Mouse (Mus musculus) CH12.LX (cell line): Measurements from ENCODE around the gene Endou. TPM values are rescaled to one million over a fixed set of nuclear protein-coding genes. Genes with fewer than 3 reads are reported as not detected.

Experiments used
- DNase-seq: peaks from one replicate; pipeline ENCODE4 v3.0.0-alpha.2; 2013; ENCODE audit errors: extremely low read depth
- H3K27ac ChIP-seq: 2 replicates; pipeline ENCODE4 v1.5.1; 2012; ENCODE audit warnings: low read depth, mild to moderate bottlenecking, control low read depth, moderate library complexity; ENCODE audit not compliant: insufficient read depth
- H3K27me3 ChIP-seq: replicated peaks from 2 replicates; pipeline ENCODE3; 2012; ENCODE audit warnings: inconsistent platforms
- H3K36me3 ChIP-seq, 2 experiments: replicated peaks in 1 of 2; 2 replicates each; pipeline versions ENCODE3 to v1.6.1; 2012; ENCODE audit warnings: inconsistent platforms in 1 of 2, low read length in 1 of 2, mild to moderate bottlenecking in 1 of 2, mixed read lengths in 1 of 2, moderate library complexity in 1 of 2; ENCODE audit not compliant: control insufficient read depth in 1 of 2, insufficient read depth in 1 of 2
- H3K4me1 ChIP-seq, 2 experiments: 2 replicates each; pipeline ENCODE4 v1.6.1; 2012; ENCODE audit warnings: inconsistent platforms in 1 of 2, moderate library complexity in 1 of 2; ENCODE audit not compliant: insufficient read depth in 2 of 2, control insufficient read depth in 1 of 2
- H3K4me2 ChIP-seq: 2 replicates; pipeline ENCODE4 v1.6.1; 2012; ENCODE audit warnings: low read depth, mild to moderate bottlenecking, control low read depth; ENCODE audit not compliant: poor library complexity, insufficient read depth, severe bottlenecking
- H3K4me3 ChIP-seq, 3 experiments: fragments of 150-350 bp in 1 of 3; sonication (generic) in 1 of 3; replicated peaks in 1 of 3; 2 replicates each; pipeline versions ENCODE3 to v1.5.1; 2011 to 2012; ENCODE audit warnings: low read depth in 2 of 3, low read length in 2 of 3, mild to moderate bottlenecking in 2 of 3, moderate library complexity in 2 of 3, control low read depth in 1 of 3, improper control_type of control experiment in 1 of 3, inconsistent platforms in 1 of 3, mixed read lengths in 1 of 3; ENCODE audit not compliant: poor library complexity in 1 of 3
- H3K79me2 ChIP-seq: replicated peaks from 2 replicates; pipeline ENCODE4 v1.6.1; 2012; ENCODE audit warnings: mild to moderate bottlenecking, moderate library complexity; ENCODE audit not compliant: control insufficient read depth, poor library complexity, insufficient read depth, severe bottlenecking; ENCODE audit errors: extremely low read depth
- H3K9ac ChIP-seq: 2 replicates; pipeline ENCODE4 v1.6.1; 2012; ENCODE audit warnings: low read depth, mild to moderate bottlenecking, control low read depth, moderate library complexity; ENCODE audit not compliant: insufficient read depth
- H3K9me3 ChIP-seq: replicated peaks from 2 replicates; pipeline ENCODE3; 2012; ENCODE audit warnings: low read length, inconsistent platforms, mixed read lengths
- BHLHE40 ChIP-seq: IDR thresholded peaks from 2 replicates; pipeline ENCODE4 v1.6.1; 2011; ENCODE audit warnings: mild to moderate bottlenecking, low read depth, low read length, improper control_type of control experiment
- E2F4 ChIP-seq: IDR thresholded peaks from 2 replicates; pipeline ENCODE4 v1.6.1; 2011; ENCODE audit warnings: low read depth, low read length, improper control_type of control experiment; ENCODE audit not compliant: insufficient replicate concordance
- EP300 ChIP-seq: IDR thresholded peaks from 2 replicates; pipeline ENCODE4 v1.6.1; 2011; ENCODE audit warnings: low read length, improper control_type of control experiment
- HCFC1 ChIP-seq: IDR thresholded peaks from 2 replicates; pipeline ENCODE4 v1.6.1; 2012; ENCODE audit warnings: low read depth, mild to moderate bottlenecking, inconsistent platforms, low read length, improper control_type of control experiment
- IRF4 ChIP-seq: IDR thresholded peaks from 2 replicates; pipeline ENCODE4 v1.6.1; 2014; ENCODE audit warnings: low read depth, mild to moderate bottlenecking, inconsistent platforms, low read length, improper control_type of control experiment
- JUN ChIP-seq: IDR thresholded peaks from 2 replicates; pipeline ENCODE4 v1.6.1; 2011; ENCODE audit warnings: low read depth, mild to moderate bottlenecking, low read length, improper control_type of control experiment, moderate library complexity; ENCODE audit not compliant: insufficient read depth
- JUND ChIP-seq: conservative IDR thresholded peaks from 2 replicates; pipeline ENCODE4 v1.6.1; 2011; ENCODE audit warnings: low read depth, low read length, improper control_type of control experiment
- KAT2A ChIP-seq: IDR thresholded peaks from 2 replicates; pipeline ENCODE4 v1.6.1; 2012; ENCODE audit warnings: low read length, improper control_type of control experiment, inconsistent platforms; ENCODE audit not compliant: insufficient replicate concordance
- MAFK ChIP-seq: IDR thresholded peaks from 2 replicates; pipeline ENCODE4 v1.6.1; 2011; ENCODE audit warnings: low read length, improper control_type of control experiment; ENCODE audit not compliant: insufficient replicate concordance
- MAX ChIP-seq: IDR thresholded peaks from 2 replicates; pipeline ENCODE4 v1.6.1; 2011; ENCODE audit warnings: low read length, improper control_type of control experiment
- MEF2A ChIP-seq: IDR thresholded peaks from 2 replicates; pipeline ENCODE4 v1.6.1; 2014; ENCODE audit warnings: low read depth, mild to moderate bottlenecking, inconsistent platforms, low read length, improper control_type of control experiment, borderline replicate concordance
- NELFE ChIP-seq: IDR thresholded peaks from 2 replicates; pipeline ENCODE4 v1.6.1; 2011; ENCODE audit warnings: low read depth, low read length, improper control_type of control experiment
- NRF1 ChIP-seq: IDR thresholded peaks from 2 replicates; pipeline ENCODE4 v1.6.1; 2014; ENCODE audit warnings: low read depth, mild to moderate bottlenecking, inconsistent platforms, low read length, improper control_type of control experiment, moderate library complexity
- PAX5 ChIP-seq: IDR thresholded peaks from 2 replicates; pipeline ENCODE4 v1.6.1; 2012; ENCODE audit warnings: low read length, inconsistent platforms, mixed read lengths
- POLR2A ChIP-seq: IDR thresholded peaks from 2 replicates; pipeline ENCODE4 v1.6.1; 2011; ENCODE audit warnings: low read depth, mild to moderate bottlenecking, improper control_type of control experiment, low read length
- SIN3A ChIP-seq: IDR thresholded peaks from 2 replicates; pipeline ENCODE4 v1.6.1; 2012; ENCODE audit warnings: low read length, improper control_type of control experiment, inconsistent platforms
- SMC3 ChIP-seq: IDR thresholded peaks from 2 replicates; pipeline ENCODE4 v1.6.1; 2011; ENCODE audit warnings: low read depth, low read length, improper control_type of control experiment
- TBP ChIP-seq: conservative IDR thresholded peaks from 2 replicates; pipeline ENCODE4 v1.6.1; 2011; ENCODE audit warnings: low read depth, low read length, improper control_type of control experiment
- TCF12 ChIP-seq: IDR thresholded peaks from 2 replicates; pipeline ENCODE4 v1.6.1; 2014; ENCODE audit warnings: low read depth, mild to moderate bottlenecking, inconsistent platforms, low read length, improper control_type of control experiment
- UBTF ChIP-seq: IDR thresholded peaks from 2 replicates; pipeline ENCODE4 v1.6.1; 2012; ENCODE audit warnings: low read depth, mild to moderate bottlenecking, inconsistent platforms, low read length, improper control_type of control experiment, moderate library complexity
- ZC3H11A ChIP-seq: IDR thresholded peaks from 2 replicates; pipeline ENCODE4 v1.6.1; 2012; ENCODE audit warnings: low read depth, mild to moderate bottlenecking, inconsistent platforms, low read length, improper control_type of control experiment
- ZKSCAN1 ChIP-seq: IDR thresholded peaks from 2 replicates; pipeline ENCODE4 v1.6.1; 2012; ENCODE audit warnings: low read depth, inconsistent platforms, low read length, improper control_type of control experiment, borderline replicate concordance
- ZMIZ1 ChIP-seq: IDR thresholded peaks from 2 replicates; pipeline ENCODE4 v1.6.1; 2012; ENCODE audit warnings: low read depth, mild to moderate bottlenecking, inconsistent platforms, low read length, improper control_type of control experiment
- dilution Hi-C: fragments of 300-500 bp; cut with MboI; formaldehyde crosslinking; loops from 2 replicates; pipeline ENCODE4 v1.14.3; 2020; ENCODE audit warnings: low sequenced_read_pairs; ENCODE audit not compliant: extremely low pct_unique_long_range_greater_than_20kb, extremely low pct_ligation_motif_present
- in situ Hi-C: fragments of 300-500 bp; cut with MboI; formaldehyde crosslinking; loops from 3 replicates; pipeline ENCODE4 v1.14.3; 2019; ENCODE audit warnings: low sequenced_read_pairs, low pct_ligation_motif_present, low pct_unique_long_range_greater_than_20kb, mixed read lengths
- polyA plus RNA-seq: library from polyadenylated mRNA; unstranded; fragments of >175 nt; gene quantifications from 2 replicates; pipeline ENCODE4 v1.2.1, GENCODE M21; 2012; ENCODE audit warnings: low read depth; ENCODE audit not compliant: insufficient read length
- total RNA-seq, 2 experiments: library from RNA; depleted of rRNA; stranded (reverse); fragments of 300-350 nt in 1 of 2; fragments of >200 nt in 1 of 2; gene quantifications; 2 replicates each; pipeline ENCODE4 v1.2.3; 2012 to 2014

The Endou gene
- total and polyA plus RNA-seq, 3 experiments = 49.5 to 66.9 (median 64.0) TPM

DNA sequence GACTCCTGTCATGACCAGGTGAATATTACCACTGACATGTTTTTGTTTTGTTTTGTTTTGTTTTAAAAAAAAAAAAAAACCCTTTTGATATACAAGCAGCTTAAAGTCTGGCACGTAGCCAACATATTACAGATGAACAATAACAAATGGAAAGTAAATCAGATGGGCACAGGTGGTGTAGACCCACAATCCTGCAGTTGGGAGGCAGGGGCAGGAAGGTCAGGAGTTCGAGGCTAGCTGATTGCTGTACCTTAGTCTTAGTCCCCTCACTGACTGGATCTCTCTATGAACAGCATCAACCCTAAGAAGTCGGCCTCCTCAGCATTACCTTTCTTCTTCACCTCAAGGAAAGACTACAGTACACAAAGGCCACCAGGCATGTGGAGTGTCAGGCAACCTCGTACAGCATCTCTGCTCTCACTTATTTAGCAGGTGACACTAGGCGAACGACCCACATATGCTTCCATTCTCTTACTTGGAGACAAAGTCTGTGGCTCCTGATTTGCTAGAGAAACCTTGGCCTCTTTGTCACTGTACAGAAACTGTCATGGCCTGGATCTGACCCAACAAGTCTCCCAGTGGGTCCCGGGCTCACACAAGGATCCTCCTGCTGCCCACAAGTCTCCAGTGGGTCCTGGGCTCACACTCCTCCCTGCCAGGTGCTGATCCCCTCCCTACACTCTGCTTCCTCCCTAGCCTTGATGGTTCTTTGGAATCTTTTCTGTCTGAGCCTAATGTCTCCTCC, 57.7 kb downstream of the Endou start:
- no peaks in the 10 kb centered on the region for H3K79me2 ChIP-seq
- TF ChIP-seq ZC3H11A (no peak), TBP (no peak), EP300 (no peak), MEF2A (no peak), MAX (no peak), JUN (no peak), UBTF (no peak), E2F4 (no peak), PAX5 (no peak), HCFC1 (no peak), ZKSCAN1 (no peak), SIN3A (no peak), MAFK (no peak), SMC3 (no peak), KAT2A (no peak), POLR2A (no peak), BHLHE40 (no peak), TCF12 (no peak), IRF4 (no peak)
- in situ Hi-C loops (loop anchor here (25.0 kb wide), 1 partner anchor 1264 kb away; the partner anchor contains the start of gene Tuba1b), dilution Hi-C loops (no loop called here)
- H3K27me3 ChIP-seq = no peaks in the 10 kb centered on the region
- no peak overlapping the region for H3K9ac ChIP-seq
- H3K4me2 ChIP-seq = no peak overlapping the region
- H3K27ac ChIP-seq = no peak overlapping the region
- H3K4me3 ChIP-seq = no peak overlapping the region
- DNase-seq = no peak
- H3K4me1 ChIP-seq = no peaks in the 10 kb centered on the region
- no peaks in the 10 kb centered on the region for H3K9me3 ChIP-seq
- H3K36me3 ChIP-seq = peaks cover 49 to 69% of the 10 kb centered on the region in 2 experiments

DNA sequence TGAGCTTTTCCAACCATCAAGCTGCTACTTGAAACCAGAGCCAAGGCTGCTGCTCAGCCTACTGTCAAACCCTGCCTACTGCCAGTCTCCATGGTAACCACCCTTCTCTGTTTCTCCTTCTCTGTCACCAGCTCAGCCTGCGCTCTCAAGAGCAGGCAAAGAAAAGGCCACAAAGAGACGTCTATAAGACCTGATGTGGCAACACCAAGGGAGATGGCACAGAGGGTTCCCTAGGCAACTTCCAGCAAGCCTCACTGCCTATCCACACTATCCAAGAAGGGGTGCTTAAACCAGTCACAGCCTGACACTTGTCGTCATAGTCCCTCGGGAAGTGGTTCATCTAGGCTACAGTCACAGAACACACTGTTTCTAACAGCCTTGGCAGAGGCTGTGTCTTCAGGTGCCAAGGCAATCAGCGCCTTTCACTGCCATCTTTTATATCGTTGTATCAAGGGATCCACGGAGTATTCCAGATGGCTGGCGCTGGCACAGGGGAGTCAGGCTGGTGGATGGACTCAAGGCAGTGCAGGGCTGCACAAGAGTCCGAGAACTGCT, 58.9 kb downstream of the Endou start:
- Histone ChIP-seq H3K9me3 (no peaks in the 10 kb centered on the region), H3K36me3 (peaks cover 37 to 57% of the 10 kb centered on the region in 2 experiments), H3K27ac (no peak overlapping the region), H3K9ac (no peak overlapping the region), H3K79me2 (no peaks in the 10 kb centered on the region), H3K4me3 (no peak overlapping the region), H3K4me1 (peaks cover 2 to 9% of the 10 kb centered on the region in 2 experiments; a peak in 2 of 4 replicates), H3K27me3 (no peaks in the 10 kb centered on the region), H3K4me2 (no peak overlapping the region)
- in situ Hi-C loops = loop anchor here (25.0 kb wide), 1 partner anchor 1265 kb away; the partner anchor contains the start of gene Tuba1b
- dilution Hi-C loops = no loop called here
- TF ChIP-seq ZMIZ1 = no peak
- TF ChIP-seq PAX5 = no peak
- no peak for TF ChIP-seq NELFE
- no peak for TF ChIP-seq JUND
- no peak for TF ChIP-seq NRF1
- TF ChIP-seq E2F4 = no peak
- TF ChIP-seq POLR2A = no peak
- TF ChIP-seq SMC3 = no peak
- TF ChIP-seq, all 38 proteins: peak for 0
- no peak for DNase-seq
